Mouse (Mus musculus) erythroblast, embryonic 14.5 days (primary cell): ENCODE results near the gene Usp49.

Experiments used
- GATA1 ChIP-seq: IDR thresholded peaks from 2 replicates; pipeline ENCODE4 v1.6.1; 2012; ENCODE audit warnings: low read length, inconsistent platforms, mixed read lengths
- TAL1 ChIP-seq: IDR thresholded peaks from 3 replicates; pipeline ENCODE4 v1.6.1; 2012; ENCODE audit warnings: low read length, inconsistent platforms, mixed read lengths

GRCm38 (mm10) chr17:47599511-47600297 is 30.8 kb upstream of the Usp49 start:
- TF ChIP-seq GATA1 (no peak), TAL1 (no peak)
